Mouse (Mus musculus): ENCODE measurements around the gene Rbms2. TPM values are rescaled to one million over a fixed set of nuclear protein-coding genes. Genes with fewer than 3 reads are reported as not detected.
A peak's percentile ranks its signal among the peaks of the same experiment; 100 is the strongest.
"Not testable (repeated sequence)": the region's sequence is repeated elsewhere in the genome, so short reads cannot be mapped to it uniquely, and the experiment has no call there.

Rbms2 gene
- total RNA-seq, 1 experiment from 2014 or later, result 6.9 TPM

GRCm38 (mm10) chr10:128111227-128111626, 68.9 kb downstream of the Rbms2 start:
- ATAC-seq (replicated peaks in 1 of 2; ENCODE audit: insufficient read depth in 1 of 2, low FRiP score in 2 of 2, low TSS enrichment in 1 of 2, low read depth in 1 of 2, poor library complexity in 2 of 2, severe bottlenecking in 2 of 2), result no peak

- no peak for ATAC-seq (replicated peaks in 1 of 2; ENCODE audit: insufficient read depth in 1 of 2, low FRiP score in 2 of 2, low TSS enrichment in 1 of 2, low read depth in 1 of 2, poor library complexity in 2 of 2, severe bottlenecking in 2 of 2)
Observed at GRCm38 (mm10) chr10:128110103-128110761, 69.9 kb downstream of the Rbms2 start.

- no peak for ATAC-seq (replicated peaks in 1 of 2; ENCODE audit: insufficient read depth in 1 of 2, low FRiP score in 2 of 2, low TSS enrichment in 1 of 2, low read depth in 1 of 2, poor library complexity in 2 of 2, severe bottlenecking in 2 of 2)
Observed at GRCm38 (mm10) chr10:128097587-128097971, 82.5 kb downstream of the Rbms2 start.

- ATAC-seq (replicated peaks in 1 of 2; ENCODE audit: insufficient read depth in 1 of 2, low FRiP score in 2 of 2, low TSS enrichment in 1 of 2, low read depth in 1 of 2, poor library complexity in 2 of 2, severe bottlenecking in 2 of 2), result peak; percentile 43
Observed at GRCm38 (mm10) chr10:128096693-128097586, 83.2 kb downstream of the Rbms2 start.

GRCm38 (mm10) chr10:128096313-128096692, 83.8 kb downstream of the Rbms2 start:
- no peak for ATAC-seq (replicated peaks in 1 of 2; ENCODE audit: insufficient read depth in 1 of 2, low FRiP score in 2 of 2, low TSS enrichment in 1 of 2, low read depth in 1 of 2, poor library complexity in 2 of 2, severe bottlenecking in 2 of 2)

- ATAC-seq (replicated peaks in 1 of 2; ENCODE audit: insufficient read depth in 1 of 2, low FRiP score in 2 of 2, low TSS enrichment in 1 of 2, low read depth in 1 of 2, poor library complexity in 2 of 2, severe bottlenecking in 2 of 2), result no peak
Observed at GRCm38 (mm10) chr10:128095003-128095636, 85.0 kb downstream of the Rbms2 start.

- ATAC-seq (replicated peaks in 1 of 2; ENCODE audit: insufficient read depth in 1 of 2, low FRiP score in 2 of 2, low TSS enrichment in 1 of 2, low read depth in 1 of 2, poor library complexity in 2 of 2, severe bottlenecking in 2 of 2), result peak; percentile 71 to 73
Observed at GRCm38 (mm10) chr10:128094340-128094968, 85.6 kb downstream of the Rbms2 start.

- ATAC-seq (replicated peaks in 1 of 2; ENCODE audit: insufficient read depth in 1 of 2, low FRiP score in 2 of 2, low TSS enrichment in 1 of 2, low read depth in 1 of 2, poor library complexity in 2 of 2, severe bottlenecking in 2 of 2), result no peak
Observed at GRCm38 (mm10) chr10:128093496-128094294, 86.4 kb downstream of the Rbms2 start.

- ATAC-seq (replicated peaks in 1 of 2; ENCODE audit: insufficient read depth in 1 of 2, low FRiP score in 2 of 2, low TSS enrichment in 1 of 2, low read depth in 1 of 2, poor library complexity in 2 of 2, severe bottlenecking in 2 of 2), result 0 out of 4 replicates have a peak, but pooled peaks of 1 of the 2 experiments have one; percentile 6
Observed at GRCm38 (mm10) chr10:128092506-128093495, 87.3 kb downstream of the Rbms2 start.

- ATAC-seq (replicated peaks in 1 of 2; ENCODE audit: insufficient read depth in 1 of 2, low FRiP score in 2 of 2, low TSS enrichment in 1 of 2, low read depth in 1 of 2, poor library complexity in 2 of 2, severe bottlenecking in 2 of 2), result peak; percentile 7 to 34; a peak in 3 of 4 replicates
Observed at GRCm38 (mm10) chr10:128091564-128092505, 88.3 kb downstream of the Rbms2 start, which contains the start of gene Baz2a. Baz2a (plus strand) TSS chr10:128091577.

- peak; percentile 35 to 52 for ATAC-seq (replicated peaks in 1 of 2; ENCODE audit: insufficient read depth in 1 of 2, low FRiP score in 2 of 2, low TSS enrichment in 1 of 2, low read depth in 1 of 2, poor library complexity in 2 of 2, severe bottlenecking in 2 of 2)
Observed at GRCm38 (mm10) chr10:128090651-128091563, 89.2 kb downstream of the Rbms2 start.

- no peak for ATAC-seq (replicated peaks in 1 of 2; ENCODE audit: insufficient read depth in 1 of 2, low FRiP score in 2 of 2, low TSS enrichment in 1 of 2, low read depth in 1 of 2, poor library complexity in 2 of 2, severe bottlenecking in 2 of 2)
Observed at GRCm38 (mm10) chr10:128089842-128090241, 90.3 kb downstream of the Rbms2 start.

GRCm38 (mm10) chr10:128088181-128088580, 91.9 kb downstream of the Rbms2 start:
- ATAC-seq (replicated peaks in 1 of 2; ENCODE audit: insufficient read depth in 1 of 2, low FRiP score in 2 of 2, low TSS enrichment in 1 of 2, low read depth in 1 of 2, poor library complexity in 2 of 2, severe bottlenecking in 2 of 2), result no peak

- not testable (repeated sequence) for ATAC-seq (replicated peaks in 1 of 2; ENCODE audit: insufficient read depth in 1 of 2, low FRiP score in 2 of 2, low TSS enrichment in 1 of 2, low read depth in 1 of 2, poor library complexity in 2 of 2, severe bottlenecking in 2 of 2)
Observed at GRCm38 (mm10) chr10:128087216-128087615, 92.9 kb downstream of the Rbms2 start.
